Mouse (Mus musculus) kidney, postnatal 10 days (tissue): ENCODE data around the gene Bhlha15.

Experiments
- DNase-seq: peaks from one replicate; pipeline ENCODE4 v3.0.0; 2021; ENCODE audit warnings: mixed read lengths

The Bhlha15 gene

GRCm38 (mm10) chr5:144234714-144235113 is 44.6 kb downstream of the Bhlha15 start:
- no peak for DNase-seq

DNA sequence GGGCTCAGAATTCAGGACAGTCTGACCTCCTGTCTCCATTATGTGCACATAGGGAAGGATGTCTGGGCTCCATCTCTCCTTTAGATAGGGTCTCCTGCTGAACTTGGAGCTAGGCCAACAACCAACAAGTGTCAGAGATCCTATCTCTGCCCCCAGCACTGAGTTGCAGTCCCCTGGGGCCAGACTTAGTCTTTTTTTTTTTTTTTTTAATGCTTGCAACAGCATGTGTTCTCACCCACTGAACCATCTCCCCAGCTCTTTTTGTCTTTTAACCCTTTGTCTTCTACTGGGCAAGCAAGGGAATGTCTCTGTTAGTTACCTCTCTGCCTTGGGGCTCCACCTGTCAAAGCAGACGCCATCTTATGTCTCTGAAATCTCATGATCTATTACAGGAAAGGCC is 48.9 kb downstream of the Bhlha15 start:
- no peak for DNase-seq
